Mouse (Mus musculus) adrenal gland, postnatal 14 days (tissue): ENCODE measurements at regions not wholly inside any gene's neighbourhood (a gene's known extent, or its start where the extent isn't known, plus 50 kb on each side); places are given as distances from the start of the nearest gene placed in this dataset.

Experiments used
- DNase-seq: peaks from one replicate; pipeline ENCODE4 v3.0.0; 2021; ENCODE audit warnings: mixed read lengths

DNA sequence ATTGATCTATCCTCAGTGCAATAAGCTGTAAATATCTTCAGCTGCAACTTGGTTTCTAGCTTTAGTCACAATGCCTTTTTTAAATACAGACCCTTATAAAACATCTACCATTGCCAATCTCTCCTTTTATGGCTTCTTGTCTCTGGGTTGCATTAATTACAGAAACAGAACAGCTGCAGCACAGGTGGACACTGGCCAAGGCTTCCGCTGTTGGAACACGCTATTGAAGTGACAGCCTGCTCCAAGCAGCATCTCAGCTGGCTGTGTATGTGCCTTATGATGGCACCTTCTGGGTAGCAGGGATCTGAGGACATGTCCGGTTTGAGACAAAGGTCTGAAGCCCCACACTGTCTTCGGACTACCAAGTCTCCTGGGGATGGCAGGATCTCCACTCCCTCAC is 207.1 kb upstream of the Plpp4 start:
- no peak for DNase-seq

DNA sequence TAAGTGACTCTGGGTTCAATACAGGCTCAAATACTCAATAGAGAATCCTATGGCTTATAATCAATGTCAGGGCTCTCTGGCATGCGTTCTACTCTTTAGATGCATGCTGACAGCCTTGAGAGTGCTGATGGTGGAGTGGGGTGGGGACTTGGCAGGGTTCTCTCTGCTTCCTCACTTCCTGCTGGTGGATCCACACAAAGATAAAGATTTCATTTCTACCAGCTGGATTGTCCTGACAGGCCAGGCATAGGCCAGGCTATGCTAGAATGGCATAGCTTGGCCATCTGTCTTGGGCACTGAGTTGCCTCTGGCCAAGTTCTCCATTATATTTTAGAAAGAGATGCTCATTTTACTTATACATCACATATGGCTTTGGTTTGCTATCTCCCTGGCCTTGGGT is 206.2 kb upstream of the Plpp4 start:
- DNase-seq: no peak

DNA sequence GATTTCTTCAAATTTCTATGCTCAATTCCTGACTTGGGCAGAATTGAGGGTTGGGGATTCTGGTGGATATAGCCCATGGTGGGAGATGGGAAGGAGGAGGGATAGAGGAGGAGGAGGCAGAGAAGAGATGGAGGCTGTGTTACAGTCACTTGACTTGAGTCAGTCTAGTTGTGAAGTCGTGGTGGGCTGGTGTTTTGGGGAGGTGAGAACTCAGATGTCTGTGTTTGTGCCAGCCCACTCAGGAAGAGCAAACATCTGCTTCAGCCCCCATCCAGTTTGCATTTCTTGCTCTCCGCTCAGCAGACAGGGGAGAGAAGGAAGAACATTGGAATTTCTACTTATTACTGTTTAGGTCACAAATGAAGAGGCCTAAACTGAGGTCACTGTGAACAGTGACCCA is 189.9 kb upstream of the Plpp4 start:
- DNase-seq: no peak

DNA sequence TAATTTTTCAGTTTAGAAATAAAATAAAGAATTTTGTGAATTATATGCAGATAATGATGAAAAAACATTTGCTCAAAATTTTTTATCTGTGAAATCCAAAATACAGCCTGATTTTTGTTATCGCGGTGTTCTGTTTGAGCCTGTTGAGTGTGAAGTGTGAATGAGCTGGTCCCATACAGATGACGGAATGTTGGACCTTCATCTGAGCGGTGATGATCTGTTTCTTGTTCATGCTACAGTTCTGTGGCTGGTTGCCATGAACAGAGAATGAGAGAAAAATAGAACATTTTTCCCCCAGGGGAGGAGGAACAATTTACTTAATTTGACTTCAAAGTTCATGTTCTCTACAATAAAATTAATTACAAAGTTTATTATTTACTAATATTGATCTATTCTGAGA is 188.7 kb upstream of the Plpp4 start:
- no peak for DNase-seq

DNA sequence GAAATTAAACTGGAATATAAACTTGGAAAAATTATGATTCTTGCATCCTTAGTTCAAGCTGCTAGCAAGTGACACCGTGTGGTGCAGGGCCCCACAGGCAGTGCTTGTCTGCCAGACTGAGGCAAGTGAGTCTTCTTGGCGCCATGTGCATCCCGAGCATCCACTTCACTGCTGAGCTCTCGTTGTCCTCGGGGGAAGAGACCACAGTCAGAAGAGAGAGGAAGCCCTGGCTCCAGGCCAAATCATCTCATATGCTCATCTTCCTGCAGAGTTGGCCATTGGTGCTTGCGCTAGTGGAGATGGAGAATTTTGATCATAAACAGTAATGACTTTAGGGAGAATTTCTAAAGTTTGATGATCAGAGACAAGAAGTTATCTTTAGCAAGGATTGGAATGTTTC is 177.0 kb upstream of the Plpp4 start:
- no peak for DNase-seq

DNA sequence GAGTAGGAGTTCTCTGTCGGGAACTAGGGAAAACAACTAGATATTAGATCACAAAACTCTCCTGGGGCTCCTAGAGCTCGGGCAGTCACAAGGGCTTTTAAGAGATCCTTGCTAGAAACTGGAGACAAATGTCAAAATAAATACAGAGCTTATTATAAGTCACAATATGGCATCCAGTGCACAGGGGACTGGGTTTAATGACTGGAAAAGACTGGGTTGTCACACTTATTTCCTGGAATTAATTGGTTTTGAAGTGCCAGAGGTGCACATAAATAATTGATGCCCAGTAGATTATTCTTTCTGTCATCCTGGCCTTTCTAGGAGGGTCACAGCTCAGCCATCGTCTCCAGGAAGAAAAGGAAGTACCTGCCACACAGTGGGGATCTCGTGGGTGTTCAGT is 165.4 kb upstream of the Plpp4 start:
- DNase-seq: no peak

DNA sequence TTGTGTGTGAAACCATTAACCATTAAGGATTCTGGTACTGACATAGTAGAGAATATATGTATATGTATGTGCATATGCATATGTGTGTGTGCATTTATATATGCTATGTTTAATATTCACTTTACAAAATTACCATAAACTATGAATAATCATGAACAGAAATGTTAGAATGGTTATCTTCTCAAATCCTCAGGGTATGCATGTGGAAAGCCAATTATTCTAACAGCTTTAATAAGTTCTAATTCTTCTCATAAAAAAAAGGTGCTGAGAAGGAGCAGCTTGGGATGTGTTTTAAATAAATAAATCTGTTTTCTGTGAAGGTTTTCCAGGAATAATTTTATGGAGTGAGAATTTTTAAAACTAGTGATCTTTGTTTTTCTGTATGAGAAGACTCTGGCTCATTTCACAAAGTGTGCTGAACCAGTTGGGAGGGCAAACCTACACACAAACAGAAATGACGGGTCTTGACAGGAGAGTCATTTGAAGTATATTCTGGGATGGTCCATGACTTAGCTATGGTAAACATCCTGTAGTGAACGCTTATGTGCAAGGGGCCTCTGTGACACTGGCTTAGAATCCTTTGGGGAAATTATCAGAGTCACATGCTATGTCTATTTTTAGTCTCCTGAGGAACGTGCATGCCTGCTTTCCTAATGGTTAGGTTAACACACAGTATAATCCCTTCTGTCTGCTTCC is 160.3 kb upstream of the Plpp4 start:
- DNase-seq: no peak

DNA sequence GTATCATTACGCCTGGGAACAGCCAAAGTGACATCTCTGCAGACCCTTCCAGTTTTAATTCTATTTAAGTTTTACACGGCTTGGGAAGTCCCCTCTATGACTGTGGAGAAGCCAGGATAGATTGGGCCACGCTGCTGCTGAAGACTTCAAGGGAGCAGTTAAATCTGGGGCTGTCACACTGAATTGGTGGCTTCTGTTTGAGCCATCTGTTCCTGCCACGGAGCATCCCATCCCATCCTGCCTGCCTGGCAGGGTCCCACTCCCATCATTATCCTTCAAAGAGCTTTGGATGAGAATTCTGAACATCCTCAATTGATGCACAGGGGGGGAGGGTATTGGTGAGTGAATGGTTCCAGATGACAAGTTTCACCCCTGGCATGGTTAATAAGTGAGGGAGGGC is 154.4 kb upstream of the Plpp4 start:
- DNase-seq: no peak

DNA sequence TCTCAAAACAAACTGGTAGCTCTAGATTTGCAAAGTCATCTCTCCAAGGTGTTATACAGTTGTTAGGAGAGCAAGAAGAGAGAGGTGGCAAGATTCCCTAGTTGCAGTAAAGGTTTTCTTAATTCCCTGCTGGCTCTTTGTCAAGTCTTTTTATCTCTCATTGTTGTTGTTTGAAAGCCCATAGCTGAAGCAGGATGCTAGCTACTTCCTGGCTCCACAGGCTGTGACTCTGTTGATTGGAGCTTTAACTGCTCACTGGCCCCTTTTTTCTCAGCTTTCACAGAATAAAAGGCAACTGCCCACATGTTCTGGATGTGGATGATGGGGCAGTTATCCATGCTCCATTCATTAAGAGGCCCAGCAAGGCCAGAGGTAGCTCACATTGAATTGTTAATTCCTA is 122.7 kb upstream of the Plpp4 start:
- no peak for DNase-seq

DNA sequence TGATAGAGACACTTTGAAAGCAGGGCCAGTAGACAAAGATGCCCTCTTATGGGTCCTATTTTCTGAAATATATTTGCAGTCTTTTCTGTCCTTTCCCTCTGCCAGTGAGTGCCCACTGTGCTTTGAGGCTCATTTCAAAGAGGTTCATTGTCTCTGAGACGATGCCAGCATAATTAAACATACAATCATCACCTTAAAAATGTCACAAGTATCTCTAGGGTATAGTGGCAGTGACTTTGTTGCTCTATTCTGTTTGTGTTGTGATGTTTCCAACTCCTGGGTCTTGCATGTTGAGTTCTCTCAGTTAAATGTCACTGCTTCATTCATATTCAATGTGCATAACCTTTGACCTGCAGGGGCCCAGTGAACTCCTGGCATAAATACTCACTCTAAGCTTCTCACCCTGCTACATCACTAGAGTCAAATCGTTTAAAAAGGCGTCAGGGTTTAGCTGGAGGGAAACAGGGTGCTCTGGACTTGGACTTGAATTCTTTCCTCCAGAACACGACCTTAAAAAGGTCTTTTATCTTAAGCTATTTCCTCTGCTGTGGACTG is 122.1 kb upstream of the Plpp4 start:
- no peak for DNase-seq

DNA sequence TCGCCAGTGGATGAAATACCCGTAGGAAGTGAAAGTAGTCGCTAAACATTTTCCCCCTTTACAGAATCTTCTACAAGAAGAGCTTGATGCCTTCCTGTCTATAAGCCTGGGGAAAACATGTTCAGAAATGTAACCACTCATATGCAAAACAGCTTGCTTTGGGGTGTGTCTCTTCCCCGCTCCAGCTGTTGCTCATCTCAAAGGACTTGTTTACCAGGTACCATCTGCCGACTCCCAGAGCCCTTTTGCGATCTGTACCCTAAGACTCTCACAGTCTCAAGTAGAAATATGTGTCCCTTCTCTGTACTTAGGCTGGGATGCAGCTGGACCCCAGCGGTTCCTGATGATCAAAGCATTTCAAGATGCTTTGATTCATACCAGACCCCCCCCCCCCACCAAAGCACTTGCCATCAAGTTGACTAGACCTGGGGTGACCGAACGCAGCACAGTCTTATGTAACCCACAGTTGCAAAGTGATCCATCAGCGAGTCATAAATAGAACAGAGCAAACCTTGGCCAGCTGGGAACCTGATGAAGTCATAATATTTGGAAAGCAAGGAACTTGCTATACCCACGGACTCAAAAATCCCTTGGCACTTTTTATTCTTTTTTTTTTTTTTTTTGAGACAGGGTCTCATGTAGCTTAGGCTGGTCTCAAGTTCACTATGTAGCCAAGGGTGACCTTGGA is 119.4 kb upstream of the Plpp4 start:
- DNase-seq: no peak

DNA sequence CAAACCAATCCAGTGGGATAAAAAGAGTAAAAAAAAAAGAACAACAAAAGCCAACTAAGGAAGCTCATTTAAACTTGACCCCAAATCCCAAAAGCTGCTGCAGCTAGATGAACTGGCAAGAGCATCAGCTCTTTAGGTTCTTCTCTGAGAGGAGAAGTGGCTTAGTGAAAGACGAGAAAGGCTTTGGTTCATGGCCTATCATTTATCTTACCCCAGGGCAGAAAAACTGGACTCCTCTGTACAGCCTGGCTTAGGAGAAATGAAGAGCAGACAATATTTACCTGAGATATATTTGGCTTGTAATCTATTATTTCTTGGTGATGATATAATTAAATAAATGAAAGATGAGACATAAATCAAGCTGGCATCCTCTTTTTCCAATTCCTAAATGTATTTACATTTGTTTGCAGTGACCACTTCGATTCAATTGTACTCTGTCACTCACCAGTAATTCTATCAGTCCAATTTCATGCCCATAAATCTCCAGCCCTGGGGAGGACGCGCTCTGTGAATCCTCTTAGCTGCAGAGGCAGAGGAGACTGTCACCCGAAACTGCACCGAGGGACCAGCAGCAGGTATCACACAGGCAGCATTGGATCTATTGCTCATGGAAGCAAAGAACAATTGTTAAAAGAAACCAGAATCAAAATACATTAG is 114.8 kb upstream of the Plpp4 start:
- no peak for DNase-seq

DNA sequence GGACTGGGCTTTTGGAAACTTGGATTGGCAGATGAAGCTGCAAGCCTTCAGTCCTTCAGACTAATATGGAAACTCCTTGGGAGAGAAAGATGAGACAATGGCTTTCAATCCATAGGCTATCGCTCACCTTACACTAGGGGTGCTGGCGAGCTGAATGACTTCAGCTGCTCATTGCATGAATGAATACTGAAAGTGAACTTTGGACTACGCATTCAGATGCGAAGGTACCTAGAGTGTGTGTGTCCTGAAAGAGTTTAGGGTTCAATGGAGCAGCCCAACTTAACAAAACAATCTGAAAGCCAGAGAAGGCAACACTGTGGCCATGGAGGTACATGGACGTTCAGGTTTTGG is 114.3 kb upstream of the Plpp4 start:
- no peak for DNase-seq

DNA sequence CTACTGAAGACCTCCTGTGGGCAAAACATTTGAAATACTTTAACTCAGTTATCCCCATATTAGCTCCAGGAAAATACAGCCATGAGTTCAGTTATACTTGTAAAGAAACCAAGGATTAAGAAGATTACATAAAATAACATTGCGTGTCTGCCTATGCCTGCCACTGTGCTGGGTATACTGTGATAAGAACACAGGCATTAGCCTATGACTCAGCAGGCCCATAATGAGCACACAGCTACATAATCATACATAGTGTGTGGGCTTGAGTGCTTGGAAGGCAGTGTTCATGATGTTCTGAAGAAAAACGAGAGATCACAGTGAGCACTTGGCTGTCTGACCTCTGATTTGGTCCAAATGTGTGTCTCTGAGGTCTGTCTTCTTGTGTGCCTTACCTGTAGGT is 101.3 kb upstream of the Plpp4 start:
- DNase-seq: no peak

DNA sequence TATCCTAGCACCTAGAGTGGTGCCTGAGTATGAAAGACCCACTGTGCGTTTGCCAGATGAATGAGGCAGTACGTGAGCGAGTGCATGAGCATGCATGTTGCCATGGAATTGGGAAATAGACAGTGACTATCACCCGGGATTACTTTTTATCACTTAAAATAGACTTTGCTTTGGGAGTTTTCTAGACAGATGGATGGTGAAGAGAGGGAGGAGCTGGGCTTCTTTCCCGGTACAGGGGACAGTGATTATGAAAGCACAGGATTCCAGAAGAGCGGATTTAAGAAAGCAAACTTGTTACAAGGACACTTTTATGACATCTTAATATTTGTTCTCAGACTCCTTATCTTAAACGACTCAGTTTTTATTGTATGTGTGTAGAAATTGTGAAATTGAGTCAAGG is 86.9 kb upstream of the Plpp4 start:
- no peak for DNase-seq

DNA sequence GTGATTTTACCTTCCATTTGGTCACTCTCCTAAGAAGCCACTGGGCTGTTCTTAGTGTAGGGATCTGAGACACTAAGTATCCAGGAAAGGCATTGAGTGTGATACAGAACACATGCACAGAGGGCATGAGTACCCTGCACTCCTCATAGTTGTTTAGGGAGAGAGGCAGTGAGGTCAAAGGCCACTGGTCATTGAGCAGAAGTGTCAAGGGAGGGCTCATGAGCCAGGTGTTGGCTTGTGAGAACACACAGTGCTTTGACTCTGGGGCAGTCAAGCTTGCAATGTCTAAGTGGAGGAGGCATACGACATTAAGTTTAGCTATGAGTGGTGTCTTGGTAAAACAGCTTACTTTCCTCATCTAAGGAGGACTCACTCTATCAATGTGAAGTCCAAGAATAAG is 65.9 kb upstream of the Plpp4 start:
- DNase-seq: no peak

DNA sequence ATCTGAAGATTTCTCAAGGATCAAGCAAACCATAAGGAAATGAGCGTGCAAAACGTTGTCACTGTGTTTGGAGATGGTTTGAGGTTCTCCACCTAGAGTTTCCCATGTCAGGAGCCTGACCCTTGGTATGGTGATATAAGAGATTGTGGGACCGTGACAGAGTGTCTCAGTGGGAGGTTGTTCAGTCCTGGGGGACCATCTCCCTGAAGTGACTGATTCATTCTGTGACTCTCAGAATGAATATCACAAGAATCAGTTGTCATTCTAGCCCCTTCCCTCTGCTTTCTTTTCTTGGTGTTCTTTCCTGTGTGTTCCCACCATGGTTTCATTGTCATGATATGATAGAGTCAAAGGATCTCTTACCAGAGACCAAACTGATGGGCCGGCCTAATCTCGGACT is 49.8 kb upstream of the Plpp4 start:
- no peak for DNase-seq
